Mouse (Mus musculus) urinary bladder, postnatal 25 days (tissue): ENCODE measurements around the gene Stmnd1.
"Not testable (repeated sequence)": the region's sequence is repeated elsewhere in the genome, so short reads cannot be mapped to it uniquely, and the experiment has no call there.

Experiments
- DNase-seq: peaks from one replicate; pipeline ENCODE4 v3.0.0; 2022; ENCODE audit warnings: low spot score

Stmnd1 gene

GRCm38 (mm10) chr13:46273453-46274110, at the start of gene Stmnd1:
Gene Stmnd1 (plus strand): TSS chr13:46273721.
- DNase-seq = no peak

DNA sequence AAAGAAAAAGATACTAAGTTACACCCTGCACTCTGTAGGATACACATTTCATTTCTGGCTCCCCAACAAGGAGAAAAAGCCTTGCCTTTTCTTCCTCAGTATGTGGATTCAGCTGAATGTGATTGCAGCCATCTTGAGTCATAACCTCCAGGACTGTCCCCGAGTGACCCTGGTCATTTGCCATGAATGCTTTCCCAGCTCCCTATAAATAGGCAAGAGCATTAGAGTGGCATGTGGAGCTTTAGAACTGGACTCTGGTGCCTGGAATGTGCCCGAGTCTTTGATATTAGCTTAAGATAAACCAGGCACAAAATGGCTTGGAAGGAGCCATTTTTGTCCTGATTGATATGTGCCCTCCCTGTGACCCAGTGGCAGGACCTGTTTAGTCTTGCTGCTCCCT, 46.6 kb upstream of the Stmnd1 start:
- DNase-seq = no peak

- no peak for DNase-seq
Observed at GRCm38 (mm10) chr13:46227486-46227885, 46.0 kb upstream of the Stmnd1 start.

GRCm38 (mm10) chr13:46228750-46229149, 44.8 kb upstream of the Stmnd1 start:
- not testable (repeated sequence) for DNase-seq

DNA sequence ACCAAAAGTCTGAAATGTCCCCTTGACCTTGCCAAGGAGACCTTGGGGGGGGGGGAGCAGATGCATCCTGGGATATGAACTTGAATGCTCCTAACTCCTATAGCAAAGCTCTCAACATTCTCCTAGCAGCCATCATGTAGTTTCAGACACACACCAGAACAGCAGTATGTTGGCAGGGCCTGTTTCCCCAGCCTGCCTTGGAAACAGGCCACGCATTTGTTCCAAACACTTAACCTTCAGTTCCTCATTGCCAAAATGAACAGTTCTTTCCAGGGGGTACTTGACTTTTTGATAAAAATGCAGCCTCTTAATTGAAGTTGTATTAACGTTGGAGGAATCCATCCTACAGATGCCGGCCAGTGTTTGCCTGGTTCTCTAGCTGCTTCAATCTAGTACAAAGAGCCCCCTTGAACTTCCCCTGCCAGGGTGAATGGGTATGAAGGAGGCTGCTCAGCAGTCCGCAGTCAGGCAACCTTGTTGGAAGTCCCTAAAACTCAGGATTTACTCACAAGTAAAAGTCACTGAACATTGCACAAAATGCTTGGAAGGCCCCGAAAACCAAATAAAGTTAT, 41.9 kb upstream of the Stmnd1 start:
- DNase-seq = no peak

DNA sequence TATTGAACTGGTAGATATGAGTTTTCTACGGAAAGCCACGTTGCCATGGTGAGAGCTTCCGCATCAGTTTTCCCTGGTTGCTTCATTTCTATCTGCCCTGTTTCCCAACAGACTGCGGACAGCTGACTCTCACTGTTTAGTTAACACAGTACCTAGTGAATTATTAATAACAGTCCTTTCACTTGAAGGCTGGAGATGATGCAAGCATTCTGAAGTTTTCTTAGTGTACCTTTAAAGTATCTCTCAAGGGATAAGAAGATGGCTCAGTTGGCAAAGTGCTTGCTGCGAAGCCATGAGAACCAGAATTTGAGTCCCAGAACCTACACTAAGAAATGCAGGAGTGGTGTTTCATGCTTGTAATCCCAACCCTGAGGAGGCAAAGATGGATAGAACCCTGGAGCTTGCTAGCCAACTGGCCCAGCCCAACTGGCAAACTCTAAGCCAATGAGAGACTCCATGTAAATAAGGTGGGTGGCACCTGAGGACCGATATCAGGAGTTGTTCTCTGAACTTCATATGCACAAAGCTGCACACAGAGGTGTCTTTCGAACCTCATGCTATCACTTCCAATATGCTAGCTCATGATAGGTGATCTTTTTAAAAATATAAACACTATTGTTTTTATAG, 35.7 kb upstream of the Stmnd1 start:
- no peak for DNase-seq

GRCm38 (mm10) chr13:46238796-46239195, 34.7 kb upstream of the Stmnd1 start:
- no peak for DNase-seq

DNA sequence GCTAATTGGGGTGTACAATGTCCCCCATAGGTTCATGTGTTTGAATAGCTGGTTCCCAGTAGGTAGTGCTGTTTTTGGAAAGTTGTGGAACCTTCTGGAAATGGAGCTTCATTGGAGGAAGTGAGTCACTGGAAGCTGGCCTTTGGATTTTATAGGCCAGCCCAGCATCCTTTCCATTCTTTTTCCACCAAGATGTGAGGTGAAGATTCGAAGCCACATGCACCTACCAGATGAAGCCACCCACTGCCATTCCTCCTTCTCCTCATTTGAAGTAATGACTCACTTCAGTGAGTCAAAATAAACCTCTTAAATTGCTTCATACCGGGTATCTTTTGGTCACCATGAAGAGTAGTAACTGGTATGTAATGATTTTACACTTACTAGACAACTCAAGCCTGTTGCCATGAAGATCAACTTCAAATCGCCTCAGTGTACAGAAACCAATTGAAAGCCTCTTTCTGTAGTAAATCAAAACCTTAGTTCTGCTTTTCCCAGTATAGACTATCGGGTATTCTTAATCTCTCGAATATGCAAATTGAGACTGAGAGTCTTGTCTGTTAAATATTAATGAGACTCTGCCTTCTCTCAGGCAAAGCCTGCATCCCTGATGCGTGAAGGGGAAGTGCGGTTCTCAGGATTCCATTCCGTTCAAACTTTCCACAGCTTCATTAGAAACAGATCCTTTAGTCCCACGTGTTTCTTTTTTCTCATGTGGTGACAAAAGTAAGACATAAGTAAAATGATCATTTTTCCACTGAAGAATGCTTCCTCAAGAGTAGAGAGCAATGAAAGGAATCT, 31.9 kb upstream of the Stmnd1 start:
- DNase-seq = no peak

- DNase-seq = no peak
Observed at GRCm38 (mm10) chr13:46253753-46254152, 19.8 kb upstream of the Stmnd1 start.

GRCm38 (mm10) chr13:46254171-46254570, 19.4 kb upstream of the Stmnd1 start:
- no peak for DNase-seq

GRCm38 (mm10) chr13:46255616-46256015, 17.9 kb upstream of the Stmnd1 start:
- no peak for DNase-seq

- peak; percentile 67 for DNase-seq
Observed at GRCm38 (mm10) chr13:46257847-46258246, 15.7 kb upstream of the Stmnd1 start.

DNA sequence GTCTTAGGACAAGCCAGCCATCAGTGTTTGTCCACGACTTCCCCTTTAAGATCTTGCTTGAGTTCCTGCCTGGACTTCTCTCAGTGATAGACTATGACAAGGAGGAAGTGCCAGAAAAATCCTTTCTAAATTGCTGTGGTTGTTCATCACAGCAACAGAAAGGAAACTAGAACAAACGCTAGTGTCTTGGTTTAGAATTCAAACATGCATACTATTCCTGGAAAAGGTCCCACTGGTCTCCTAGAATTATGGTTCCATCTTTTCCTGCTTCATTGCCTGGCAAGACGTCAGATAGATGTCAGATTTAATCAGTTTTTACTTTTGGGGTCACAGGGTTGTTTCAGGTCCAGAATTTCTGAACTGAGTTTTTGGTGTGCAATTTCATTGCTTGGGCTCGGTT, 14.0 kb upstream of the Stmnd1 start:
- DNase-seq = no peak

GRCm38 (mm10) chr13:46261244-46261643, 12.3 kb upstream of the Stmnd1 start:
- no peak for DNase-seq

DNA sequence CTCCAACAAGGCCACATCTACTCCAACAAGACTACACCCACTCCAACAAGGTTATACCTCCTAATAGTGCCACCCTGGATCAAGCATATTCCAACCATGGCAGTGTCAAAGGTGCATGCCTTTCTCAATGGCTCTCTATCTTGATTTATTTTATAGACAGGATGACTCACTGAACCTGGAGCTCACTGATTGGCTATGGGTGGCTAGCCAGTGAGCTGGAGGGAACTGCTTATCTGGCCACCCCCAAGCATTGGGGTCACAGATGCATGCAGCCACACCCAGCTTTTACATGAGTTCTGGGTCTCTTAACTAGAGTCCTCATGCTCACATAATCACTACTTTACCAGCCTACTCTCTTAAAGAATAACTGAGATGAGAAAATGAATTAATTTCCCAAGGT, 5.7 kb upstream of the Stmnd1 start:
- no peak for DNase-seq

- DNase-seq = no peak
Observed at GRCm38 (mm10) chr13:46268341-46268740, 5.2 kb upstream of the Stmnd1 start.

GRCm38 (mm10) chr13:46268815-46269445, 4.6 kb upstream of the Stmnd1 start:
- peak; percentile 64 for DNase-seq

- no peak for DNase-seq
Observed at GRCm38 (mm10) chr13:46272811-46273452, 589 bp upstream of the Stmnd1 start.

DNA sequence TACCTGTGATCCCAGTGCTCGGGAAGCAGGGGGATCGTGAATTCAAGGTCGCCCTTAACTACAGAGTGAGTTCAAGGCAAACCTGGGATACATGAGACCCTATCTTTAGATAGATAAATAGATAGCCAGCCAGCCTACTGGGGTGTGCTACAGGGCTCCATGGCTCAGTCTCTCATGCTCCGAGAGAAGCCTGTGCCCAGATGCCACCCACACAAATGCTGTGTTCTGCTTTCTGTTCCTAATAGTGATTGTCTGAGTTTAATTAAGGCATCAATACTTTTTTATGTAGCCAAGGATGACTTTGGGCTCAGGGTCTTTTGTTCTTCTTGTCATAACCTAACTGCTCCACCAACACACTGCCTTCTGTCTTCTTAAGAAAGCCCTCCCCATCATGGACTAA, 2.2 kb downstream of the Stmnd1 start:
- DNase-seq = no peak

GRCm38 (mm10) chr13:46282543-46282942, 9.0 kb downstream of the Stmnd1 start:
- no peak for DNase-seq

DNA sequence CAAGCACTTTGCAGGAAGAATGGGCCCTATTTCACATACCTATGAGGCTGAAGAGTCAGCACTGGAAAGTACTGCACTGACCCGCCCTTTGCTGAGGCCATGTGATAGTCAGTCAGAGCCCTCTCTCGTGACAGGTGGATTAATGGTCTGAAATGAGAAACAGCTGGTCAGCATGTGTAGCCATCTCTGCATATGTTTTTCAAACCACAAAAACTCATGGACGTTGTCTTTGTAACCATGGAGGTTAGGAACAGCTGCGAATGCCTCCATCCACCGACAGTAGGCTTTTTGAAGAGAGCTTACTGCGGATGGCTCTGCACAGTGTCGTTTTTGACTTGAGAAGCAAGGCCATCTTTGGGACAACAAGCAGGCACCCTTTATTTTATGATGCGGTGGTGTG, 14.3 kb downstream of the Stmnd1 start:
- DNase-seq = no peak

- no peak for DNase-seq
Observed at GRCm38 (mm10) chr13:46288372-46288771, 14.9 kb downstream of the Stmnd1 start.
